Mouse (Mus musculus) cerebellum, adult (tissue): Measurements from ENCODE around the gene Mtf2.
"Not testable (repeated sequence)": the region's sequence is repeated elsewhere in the genome, so short reads cannot be mapped to it uniquely, and the experiment has no call there.

Experiments
- ATAC-seq: cut with Nextera tagmentation; 2 replicates; pipeline ENCODE4 v1.9.2; 2017; ENCODE audit warnings: mild to moderate bottlenecking, moderate library complexity, mixed read lengths; ENCODE audit not compliant: insufficient number of reproducible peaks, low FRiP score, low TSS enrichment

The Mtf2 gene

GRCm38 (mm10) chr5:108076833-108077540 is 11.5 kb downstream of the Mtf2 start:
- ATAC-seq = no peak

DNA sequence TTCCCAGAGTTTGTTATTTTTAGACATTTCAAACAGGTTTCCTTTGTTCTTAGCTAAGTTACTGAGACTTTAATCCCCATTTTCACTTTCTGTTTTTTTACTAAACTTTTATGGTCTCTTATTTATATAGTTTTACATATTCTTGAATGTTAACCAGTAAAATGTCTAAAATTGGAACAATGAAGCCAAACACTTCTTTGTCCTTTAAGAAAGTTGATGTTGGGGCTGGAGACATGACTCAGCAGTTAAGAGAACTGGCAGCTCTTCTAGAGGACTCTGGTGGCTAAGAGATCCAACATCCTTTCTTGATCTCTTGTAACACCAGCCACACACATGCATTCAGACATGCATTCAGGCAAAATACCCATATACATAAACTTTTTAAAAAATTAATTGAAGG is 14.1 kb downstream of the Mtf2 start:
- ATAC-seq = no peak

DNA sequence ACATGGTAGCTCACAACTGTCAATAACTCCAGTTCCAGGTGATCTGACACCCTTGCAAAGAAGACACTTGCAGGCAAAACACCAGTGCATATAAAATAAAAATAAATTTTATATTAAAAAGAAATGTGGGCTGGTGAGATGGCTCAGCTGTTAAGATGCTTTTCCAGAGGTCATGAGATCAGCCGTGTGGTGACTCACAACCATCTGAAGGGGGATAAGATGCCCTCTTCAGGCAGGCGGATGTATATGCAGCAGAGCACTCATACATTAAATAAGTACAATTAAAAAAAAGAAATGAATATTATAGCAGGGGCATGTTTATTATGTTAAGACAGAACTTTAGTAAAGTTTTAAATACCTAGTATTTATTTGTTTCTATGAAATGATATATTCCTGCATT is 16.9 kb downstream of the Mtf2 start:
- no peak for ATAC-seq

DNA sequence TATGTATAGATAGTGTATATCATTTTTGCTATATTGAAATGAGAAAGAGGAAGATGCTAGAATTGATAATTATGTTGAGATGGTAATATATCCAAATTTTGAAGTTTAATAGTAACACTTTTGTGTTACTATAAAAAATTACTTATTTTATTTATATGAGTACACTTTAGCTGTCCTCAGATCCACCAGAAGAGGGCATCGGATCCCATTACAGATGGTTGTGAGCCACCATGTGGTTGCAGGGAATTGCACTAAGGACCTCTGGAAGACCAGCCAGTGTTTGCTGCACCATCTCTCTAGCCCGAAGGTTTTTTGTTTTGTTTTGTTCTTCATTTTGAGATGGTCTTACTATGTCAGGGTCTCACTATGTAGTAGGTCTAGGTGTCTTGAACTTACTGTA is 20.0 kb downstream of the Mtf2 start:
- no peak for ATAC-seq

DNA sequence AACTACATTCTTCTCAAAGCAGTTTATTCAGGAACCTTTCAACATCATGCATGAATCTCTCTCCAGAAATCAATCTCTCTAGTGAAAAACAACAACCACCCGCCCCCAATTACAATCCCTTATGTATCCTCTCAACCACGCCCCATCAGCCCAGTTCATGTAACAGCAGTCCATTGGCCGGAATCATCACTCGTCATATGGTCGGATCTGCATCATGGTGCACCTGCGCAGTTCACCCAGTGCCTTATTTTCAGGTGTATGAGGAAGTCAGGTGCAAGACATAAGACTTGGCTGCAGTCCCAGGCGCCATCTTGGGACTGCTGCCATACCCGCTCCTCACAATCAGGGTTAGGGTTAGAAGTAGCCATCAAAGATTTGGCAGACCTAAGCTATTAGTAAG is 27.3 kb downstream of the Mtf2 start:
- ATAC-seq = not testable (repeated sequence)

DNA sequence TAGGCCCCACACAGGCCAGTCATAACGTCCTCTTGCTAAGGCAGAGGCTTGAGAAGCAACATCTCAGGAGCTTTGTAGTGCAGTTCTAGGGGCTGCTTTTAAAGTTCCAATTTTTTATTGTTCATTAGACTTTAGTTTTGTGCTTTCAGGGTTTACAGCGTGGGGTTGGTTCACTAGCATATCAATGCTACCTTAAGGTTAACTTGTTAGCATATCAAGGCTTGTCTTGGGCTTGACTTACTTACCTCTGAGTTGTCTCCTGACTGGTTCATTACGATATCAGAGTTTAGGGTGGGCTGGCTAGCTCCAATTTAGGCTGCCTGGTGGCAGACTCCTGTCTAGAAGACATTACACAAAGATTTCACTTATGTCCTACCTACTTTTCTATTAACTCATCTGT is 32.2 kb downstream of the Mtf2 start:
- no peak for ATAC-seq

DNA sequence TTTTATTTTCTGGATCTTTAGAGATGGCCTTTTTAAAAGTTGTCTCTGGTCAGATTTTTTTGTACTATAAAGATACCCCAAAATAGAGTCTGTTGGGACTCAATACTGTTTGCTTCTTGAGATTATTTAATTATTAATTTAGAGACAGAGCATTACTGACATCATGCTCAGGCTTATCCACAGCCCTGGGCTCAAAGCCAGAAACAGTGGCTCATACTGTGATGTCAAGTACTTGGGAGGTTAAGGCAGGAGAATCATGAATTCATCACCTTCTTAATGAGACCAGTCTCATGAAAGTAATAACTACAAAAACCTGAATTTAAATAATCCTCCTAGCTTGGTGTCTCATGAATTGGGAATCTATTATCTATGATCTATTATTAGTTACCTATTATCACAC is 34.7 kb downstream of the Mtf2 start:
- no peak for ATAC-seq

DNA sequence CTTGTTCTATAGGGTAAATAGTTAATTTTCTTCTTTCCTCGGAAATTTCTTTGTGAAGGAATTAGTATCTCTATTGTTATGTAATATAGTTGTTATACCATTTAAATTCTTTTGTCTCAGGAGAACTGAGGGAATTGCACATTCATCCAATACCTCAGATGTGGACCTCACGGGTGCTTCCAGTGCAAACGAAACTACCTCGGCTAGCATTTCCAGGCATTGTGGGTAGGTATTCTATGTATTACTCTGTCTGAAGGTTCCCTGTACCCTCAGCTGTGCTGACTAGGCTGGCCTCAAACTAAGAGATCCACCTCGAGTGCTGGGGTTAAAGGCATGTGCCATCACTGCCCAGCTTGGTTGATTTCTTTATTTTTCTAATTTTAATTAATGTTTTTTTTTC is 38.8 kb downstream of the Mtf2 start:
- ATAC-seq = no peak

DNA sequence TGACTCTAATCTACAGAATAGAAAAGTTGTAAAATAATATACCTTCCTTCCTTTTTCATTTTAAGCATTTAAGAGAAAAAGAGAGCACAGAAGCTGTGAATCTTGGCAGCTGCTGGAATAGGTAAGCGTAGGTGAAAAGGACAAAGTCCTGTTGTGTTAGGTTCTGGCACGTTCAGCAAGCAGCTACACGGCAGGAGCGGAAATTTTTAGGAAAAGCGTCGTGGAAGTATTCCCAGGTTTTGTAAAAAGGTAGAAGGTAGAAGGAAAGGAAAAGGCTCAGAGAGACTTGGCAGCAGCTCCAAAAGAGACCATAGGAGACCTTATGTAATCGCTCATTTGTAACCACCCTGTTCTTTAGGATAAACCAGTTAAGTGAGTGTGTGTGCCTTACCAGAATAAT is 43.9 kb downstream of the Mtf2 start:
- ATAC-seq = no peak

- ATAC-seq = no peak
These were observed 52.2 kb downstream of the Mtf2 start for GRCm38 (mm10) chr5:108117693-108118092.

DNA sequence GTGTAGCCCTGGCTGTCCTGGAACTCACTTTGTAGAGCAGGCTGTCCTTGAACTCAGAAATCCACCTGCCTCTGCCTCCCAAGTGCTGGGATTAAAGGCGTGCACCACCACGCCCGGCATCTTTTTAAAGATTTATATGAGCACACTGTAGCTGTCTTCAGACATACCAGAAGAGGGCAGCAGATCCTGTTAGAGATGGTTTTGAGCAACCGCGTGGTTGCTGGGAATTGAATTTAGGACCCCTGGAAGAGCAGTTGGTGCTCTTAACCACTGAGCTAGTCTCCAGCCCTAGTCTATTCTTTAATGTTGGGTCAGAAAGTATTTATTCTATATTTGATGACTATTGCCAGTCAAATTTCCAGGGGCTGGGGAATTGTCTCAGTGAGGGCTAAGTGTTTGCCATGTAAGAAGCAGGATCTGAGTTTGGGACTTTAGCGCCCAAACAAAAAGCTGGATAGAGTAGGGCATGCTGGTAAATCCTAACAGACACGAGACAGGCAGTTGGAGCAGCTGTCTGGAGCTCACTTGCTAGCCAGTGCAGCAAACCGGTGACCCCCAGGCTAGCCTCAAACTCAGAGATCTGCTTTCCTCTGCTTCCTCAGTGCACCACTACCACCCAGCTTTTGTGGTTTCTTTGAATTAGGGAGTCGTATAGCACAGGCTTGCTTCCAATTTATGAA is 54.9 kb downstream of the Mtf2 start:
- no peak for ATAC-seq

GRCm38 (mm10) chr5:108131849-108132440 is 66.5 kb downstream of the Mtf2 start:
- ATAC-seq = peak; percentile 11; the same call in 1 of the 2 replicates

GRCm38 (mm10) chr5:108132441-108133243 is 67.2 kb downstream of the Mtf2 start, which contains the start of the genes Tmed5 and Ccdc18:
Gene Tmed5, minus strand, starts transcription at chr5:108132620.
Gene Ccdc18, plus strand, starts transcription at chr5:108132875.
- ATAC-seq = peak; percentile 100

DNA sequence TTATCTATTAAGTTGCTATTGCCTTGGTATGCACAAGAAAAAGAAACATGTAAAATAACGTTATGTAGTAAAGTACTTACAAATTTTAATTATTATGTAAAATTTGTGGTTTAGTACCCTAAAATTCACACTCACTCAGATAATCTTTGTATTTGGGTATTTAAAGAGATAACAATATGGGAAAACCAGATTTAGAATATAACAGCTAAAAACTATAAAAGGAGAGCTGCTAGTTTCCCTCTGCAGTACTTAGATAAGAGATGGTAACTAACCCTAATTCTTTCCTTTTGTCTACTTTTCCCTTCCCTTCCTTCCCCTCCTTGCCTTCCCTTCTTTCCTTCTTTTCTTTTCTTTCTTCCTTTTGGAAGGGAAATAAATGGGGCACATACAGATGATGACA is 87.1 kb downstream of the Mtf2 start:
- ATAC-seq = no peak
